Mouse (Mus musculus) kidney, postnatal 14 days (tissue): ENCODE measurements around the gene Smpd3.
A peak's percentile ranks its signal among the peaks of the same experiment; 100 is the strongest.

Experiments used
- DNase-seq: peaks from one replicate; pipeline ENCODE4 v3.0.0; 2022; ENCODE audit warnings: mixed read lengths

The Smpd3 gene

DNA sequence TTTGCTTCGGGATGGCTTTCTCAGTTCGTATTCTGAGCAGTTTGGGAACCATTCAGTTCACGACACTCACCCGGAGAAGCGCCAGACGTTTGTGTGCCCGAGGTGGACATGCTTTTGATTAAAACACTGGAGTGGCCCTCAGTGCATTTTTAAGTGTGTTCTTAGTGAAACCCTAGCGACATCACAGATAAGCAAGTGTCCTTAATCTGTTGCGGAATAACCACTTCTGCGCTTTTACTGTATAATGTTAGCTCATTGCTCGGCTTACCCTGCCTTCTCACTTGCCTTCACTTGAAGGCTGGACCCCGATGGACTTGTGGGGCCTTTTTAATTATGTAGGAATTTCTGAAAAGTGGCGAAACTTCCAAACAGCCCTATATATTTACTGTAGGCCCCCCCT, 126.4 kb downstream of the Smpd3 start:
- DNase-seq, result no peak

DNA sequence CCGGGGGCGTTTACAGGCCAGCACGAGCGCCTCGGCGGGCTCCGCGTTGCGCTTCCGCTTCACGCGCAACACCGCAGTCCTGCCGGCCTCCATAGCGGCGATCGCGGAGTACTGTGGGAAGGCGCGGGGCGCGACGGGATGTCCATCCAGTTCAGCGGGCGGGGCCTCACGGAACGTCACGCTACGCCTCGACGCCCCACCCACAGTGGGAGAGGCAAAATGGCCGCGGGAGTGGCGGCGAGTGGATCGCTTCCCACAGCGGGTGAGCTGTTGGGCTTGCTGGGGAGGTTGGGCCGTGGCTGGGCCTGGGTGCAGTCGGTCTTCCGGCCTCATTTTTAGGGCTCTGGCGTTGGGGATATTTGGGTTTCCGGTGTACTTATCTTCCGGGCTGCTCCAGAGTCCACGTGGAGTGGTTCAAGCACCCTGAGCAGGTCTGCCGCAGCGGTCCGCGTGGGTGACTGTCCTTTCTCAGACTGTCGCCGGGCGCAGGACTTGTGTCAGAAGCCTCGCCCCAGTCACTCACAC, 126.9 kb downstream of the Smpd3 start, which contains the start of the genes Slc7a6os and Prmt7:
Gene Slc7a6os (minus strand): TSS at position 115 of the 525 bp plus-strand sequence.
Gene Prmt7 (plus strand): TSS at position 116 of the 525 bp plus-strand sequence.
- DNase-seq, result peak; percentile 97

DNA sequence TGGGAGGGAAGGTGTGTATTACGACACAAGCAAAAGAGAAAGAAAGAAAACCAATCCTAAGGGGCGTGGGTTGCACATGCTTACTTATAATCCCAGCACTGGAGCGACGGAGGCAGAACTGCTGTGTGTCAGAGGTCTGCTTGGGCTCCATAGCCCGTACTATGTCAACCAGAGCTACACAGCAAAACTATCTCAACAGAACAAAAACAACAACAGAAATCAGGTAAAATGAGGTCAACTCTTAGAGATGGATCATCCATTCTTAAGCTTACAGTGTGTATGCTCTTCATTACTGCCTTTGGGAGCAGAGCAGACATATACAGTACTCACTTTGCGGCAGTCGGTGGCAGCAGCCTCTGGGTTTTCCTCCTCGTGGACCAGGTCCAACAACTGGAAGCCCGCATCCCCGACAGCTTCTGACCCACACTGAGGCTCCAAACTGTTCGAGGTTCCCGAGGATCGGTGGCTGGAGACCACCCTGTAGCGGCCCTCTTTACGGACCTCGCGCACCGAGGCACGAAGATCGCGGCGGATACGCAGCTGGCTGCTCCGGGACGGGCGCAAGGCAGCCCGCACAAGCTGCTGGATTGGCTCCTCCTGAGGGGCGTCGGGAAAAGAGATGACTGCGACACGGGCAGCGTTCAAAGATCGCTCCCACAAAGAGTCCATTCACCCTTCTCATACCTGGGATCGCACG, 127.6 kb downstream of the Smpd3 start:
- DNase-seq, result no peak
